Mouse (Mus musculus) cerebellum, adult 9-10 months (tissue): ENCODE results near the gene Slc25a44.
"Not testable (repeated sequence)": the region's sequence is repeated elsewhere in the genome, so short reads cannot be mapped to it uniquely, and the experiment has no call there.

Experiments
- DNase-seq: peaks from one replicate; pipeline ENCODE4 v3.0.0; 2022

The Slc25a44 gene

DNA sequence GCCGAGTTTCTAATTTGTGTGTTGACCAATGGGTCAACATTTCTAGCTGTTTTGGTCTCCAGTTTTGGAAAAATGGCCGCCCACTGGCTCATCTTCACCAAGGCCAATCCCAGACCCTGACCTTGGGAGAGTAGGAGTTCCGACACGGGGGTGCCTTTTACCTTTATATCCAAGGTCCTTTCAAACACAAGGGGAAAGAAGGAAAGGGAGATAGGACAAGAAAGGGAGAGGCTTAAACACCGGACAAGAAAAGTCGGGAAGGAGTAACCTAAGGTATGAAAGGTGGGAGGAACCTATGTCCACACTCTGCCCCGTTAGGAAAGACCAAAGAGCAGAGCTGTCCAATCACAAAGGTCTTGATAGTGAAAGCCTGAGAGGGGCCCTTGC, 14.3 kb downstream of the Slc25a44 start:
- DNase-seq = no peak

GRCm38 (mm10) chr3:88409741-88410644, 14.9 kb downstream of the Slc25a44 start, which contains the start of gene Pmf1:
Gene Pmf1 (minus strand): TSS chr3:88410331.
- DNase-seq = peak; percentile 86

GRCm38 (mm10) chr3:88408953-88409352, 16.0 kb downstream of the Slc25a44 start:
- DNase-seq = no peak

DNA sequence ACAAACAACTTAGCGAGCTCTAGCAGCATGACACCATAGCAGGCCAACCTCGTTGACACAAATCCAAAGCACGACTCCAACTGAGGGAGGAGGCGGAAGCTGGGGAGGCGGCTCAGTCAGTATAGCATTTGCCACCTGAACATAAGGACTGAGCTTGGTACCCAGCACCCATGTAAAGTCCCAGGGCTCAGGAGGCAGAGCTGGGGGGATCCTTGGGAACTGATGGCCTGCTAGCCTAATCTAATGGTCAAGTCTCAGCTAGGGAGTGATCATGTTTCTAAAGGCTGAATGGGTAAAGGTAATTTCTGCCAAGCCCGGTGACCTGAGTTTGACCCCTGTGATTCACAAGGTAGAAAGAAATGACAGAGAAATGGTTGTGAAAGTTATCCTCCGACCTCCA, 17.4 kb downstream of the Slc25a44 start:
- no peak for DNase-seq

DNA sequence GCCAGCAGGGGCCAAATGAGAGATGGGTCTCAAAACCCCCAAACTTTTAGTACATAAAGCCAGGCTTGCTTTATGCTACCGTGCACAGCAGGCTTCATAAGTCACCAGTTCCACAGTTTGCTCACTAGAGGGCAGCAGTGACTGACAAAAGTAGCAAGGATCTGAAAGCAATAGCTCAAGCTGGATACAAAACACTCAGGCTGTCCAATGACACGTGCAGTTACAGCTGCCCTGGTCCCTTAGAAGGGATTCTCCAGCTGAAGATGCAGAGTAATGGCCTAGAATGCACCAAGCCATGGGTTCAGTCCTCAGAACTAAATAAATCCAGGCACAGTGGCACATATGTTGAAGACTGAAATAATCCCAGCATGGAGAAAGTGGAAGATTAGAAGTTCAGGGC, 17.8 kb downstream of the Slc25a44 start:
- peak; percentile 79 for DNase-seq

- DNase-seq = no peak
These were observed 21.3 kb downstream of the Slc25a44 start for GRCm38 (mm10) chr3:88403522-88404230.

DNA sequence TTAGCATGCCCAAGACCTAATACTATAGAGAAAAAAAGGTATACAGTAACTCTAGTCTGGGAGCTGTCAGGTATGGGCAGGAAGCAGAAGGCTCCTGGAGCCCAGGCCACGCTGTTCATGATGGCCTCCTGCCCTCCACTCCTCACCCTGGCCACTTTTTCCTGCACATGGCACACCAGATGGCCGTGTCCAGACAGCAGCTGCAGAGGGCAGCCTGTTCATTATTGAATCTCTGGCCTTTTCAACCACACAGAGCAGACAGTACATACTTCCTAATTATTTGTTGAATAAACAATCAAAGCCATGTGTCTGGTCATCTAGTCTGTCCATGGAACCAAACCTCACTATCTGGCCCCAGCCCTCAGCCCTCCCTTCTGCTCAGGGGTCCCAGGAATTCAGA, 26.3 kb downstream of the Slc25a44 start:
- DNase-seq = peak; percentile 91

GRCm38 (mm10) chr3:88395742-88396141, 29.2 kb downstream of the Slc25a44 start:
- no peak for DNase-seq

GRCm38 (mm10) chr3:88395288-88395687, 29.7 kb downstream of the Slc25a44 start:
- no peak for DNase-seq

DNA sequence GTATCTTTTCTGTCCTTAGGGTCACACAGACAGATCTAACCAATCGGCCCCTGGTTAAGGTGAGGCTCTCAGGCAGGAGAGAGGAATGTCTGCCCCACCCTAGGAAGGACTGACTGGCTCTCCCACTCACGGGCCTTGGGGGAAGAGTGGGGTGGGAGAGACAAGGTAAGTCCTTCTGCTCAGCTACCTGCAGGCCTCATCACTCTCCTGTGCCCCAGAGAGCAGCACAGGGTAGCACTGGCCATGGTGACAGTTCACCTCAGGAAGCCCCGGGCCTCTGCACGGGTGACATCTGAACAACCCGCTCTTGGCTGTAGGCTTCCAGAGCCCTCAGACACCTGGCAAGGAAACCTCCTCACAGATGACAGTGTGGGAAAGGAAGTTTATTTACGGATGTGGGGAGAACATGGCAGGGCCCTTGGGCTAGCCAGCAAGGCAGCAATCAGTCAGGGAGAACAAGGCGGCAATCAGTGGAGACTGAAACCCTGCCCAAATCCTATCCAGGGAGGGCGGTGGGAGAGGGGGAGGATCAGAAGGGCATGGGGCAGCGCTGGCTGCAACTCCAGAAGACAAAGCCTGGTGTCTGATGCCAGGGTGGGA, 31.1 kb downstream of the Slc25a44 start:
- no peak for DNase-seq

GRCm38 (mm10) chr3:88384364-88384763, 40.6 kb downstream of the Slc25a44 start, which contains the start of gene Bglap:
Gene Bglap (minus strand): TSS chr3:88384464.
- DNase-seq = no peak

GRCm38 (mm10) chr3:88382383-88382782, 42.6 kb downstream of the Slc25a44 start:
- not testable (repeated sequence) for DNase-seq

DNA sequence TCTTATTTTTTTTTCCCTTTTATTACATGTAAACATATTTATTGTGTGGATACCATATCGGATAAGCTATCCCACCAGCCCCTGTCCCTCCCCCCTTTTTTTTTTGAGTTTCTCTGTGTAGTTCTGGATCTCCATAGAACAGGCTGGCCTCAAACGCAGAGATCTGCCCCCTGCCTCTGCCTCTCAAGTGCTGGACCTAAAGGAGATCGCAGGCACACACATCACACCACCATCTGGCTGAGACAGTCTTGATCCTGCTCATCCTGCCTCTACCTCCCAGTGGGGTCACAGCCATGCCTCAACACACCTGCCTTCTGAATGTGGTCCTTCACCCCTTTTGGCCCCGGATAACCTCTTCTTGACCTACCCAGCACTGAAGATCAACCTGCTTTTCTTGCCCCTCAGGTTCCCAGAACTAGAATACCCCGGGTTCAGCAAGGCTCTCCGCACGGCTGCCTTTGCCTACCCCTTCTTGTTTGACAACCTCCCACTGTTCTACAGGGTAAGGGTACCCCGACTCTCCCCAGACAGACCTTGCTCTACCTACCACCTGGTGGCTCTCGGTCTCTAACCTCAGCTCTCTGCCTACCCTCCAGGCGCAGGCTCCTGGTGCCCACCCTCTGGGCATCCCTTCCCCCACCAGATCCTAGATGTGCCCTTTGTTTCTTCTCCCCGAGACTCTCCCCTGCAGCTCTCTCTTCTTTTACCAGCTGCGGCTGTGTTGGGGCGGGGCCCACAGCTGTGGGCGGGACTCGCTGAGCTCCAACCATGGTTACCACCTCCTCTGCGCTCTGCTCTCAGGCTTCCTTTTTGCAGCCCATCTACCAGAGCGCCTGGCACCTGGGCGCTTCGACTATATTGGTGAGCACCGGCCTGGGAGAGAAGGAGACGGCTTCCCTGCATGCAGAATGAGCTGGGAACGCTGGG, 43.3 kb downstream of the Slc25a44 start:
- DNase-seq = not testable (repeated sequence)

- not testable (repeated sequence) for DNase-seq
These were observed 46.3 kb downstream of the Slc25a44 start, which contains the start of gene Bglap2 for GRCm38 (mm10) chr3:88378599-88378998. Gene Bglap2 (minus strand): TSS chr3:88378699.

- not testable (repeated sequence) for DNase-seq
These were observed 48.3 kb downstream of the Slc25a44 start for GRCm38 (mm10) chr3:88376644-88377043.

- not testable (repeated sequence) for DNase-seq
These were observed 49.0 kb downstream of the Slc25a44 start for GRCm38 (mm10) chr3:88375750-88376626.

- not testable (repeated sequence) for DNase-seq
These were observed 52.3 kb downstream of the Slc25a44 start, which contains the start of gene Bglap3 for GRCm38 (mm10) chr3:88372643-88373042. Gene Bglap3 (minus strand): TSS chr3:88372743.

DNA sequence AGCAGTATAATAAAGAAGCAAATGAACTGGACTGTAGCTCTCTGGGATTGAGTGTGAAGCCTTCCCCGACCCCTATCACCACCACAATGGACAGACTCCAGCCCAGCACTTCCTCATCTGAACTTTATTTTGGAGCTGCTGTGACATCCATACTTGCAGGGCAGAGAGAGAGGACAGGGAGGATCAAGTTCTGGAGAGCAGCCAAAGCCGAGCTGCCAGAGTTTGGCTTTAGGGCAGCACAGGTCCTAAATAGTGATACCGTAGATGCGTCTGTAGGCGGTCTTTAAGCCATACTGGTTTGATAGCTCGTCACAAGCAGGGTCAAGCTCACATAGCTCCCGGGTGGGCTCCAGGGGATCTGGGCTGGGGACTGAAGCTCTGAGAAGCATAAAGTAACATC, 56.4 kb downstream of the Slc25a44 start:
- DNase-seq = not testable (repeated sequence)

GRCm38 (mm10) chr3:88367517-88367916, 57.4 kb downstream of the Slc25a44 start:
- not testable (repeated sequence) for DNase-seq

DNA sequence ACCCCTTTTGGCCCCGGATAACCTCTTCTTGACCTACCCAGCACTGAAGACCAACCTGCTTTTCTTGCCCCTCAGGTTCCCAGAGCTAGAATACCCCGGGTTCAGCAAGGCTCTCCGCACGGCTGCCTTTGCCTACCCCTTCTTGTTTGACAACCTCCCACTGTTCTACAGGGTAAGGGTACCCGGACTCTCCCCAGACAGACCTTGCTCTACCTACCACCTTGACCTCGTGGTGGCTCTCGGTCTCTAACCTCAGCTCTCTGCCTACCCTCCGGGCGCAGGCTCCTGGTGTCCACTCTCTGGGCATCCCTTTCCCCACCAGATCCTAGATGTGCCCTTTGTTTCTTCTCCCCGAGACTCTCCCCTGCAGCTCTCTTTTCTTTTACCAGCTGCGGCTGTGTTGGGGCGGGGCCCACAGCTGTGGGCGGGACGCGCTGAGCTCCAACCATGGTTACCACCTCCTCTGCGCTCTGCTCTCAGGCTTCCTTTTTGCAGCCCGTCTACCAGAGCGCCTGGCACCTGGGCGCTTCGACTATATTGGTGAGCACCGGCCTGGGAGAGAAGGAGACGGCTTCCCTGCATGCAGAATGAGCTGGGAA, 58.0 kb downstream of the Slc25a44 start:
- not testable (repeated sequence) for DNase-seq
